Mouse (Mus musculus): ENCODE data around the gene Ppp2r5a.

GRCm38 (mm10) chr1:191414432-191414831, 11.4 kb upstream of the Ppp2r5a start:
- TF ChIP-seq POLR2A (IDR thresholded peaks at IDR 0.05; ENCODE audit: control insufficient read depth, extremely low read depth, insufficient read depth, low read length, poor library complexity) (no peak), CTCF (IDR thresholded peaks at IDR 0.05; ENCODE audit: borderline replicate concordance, control insufficient read depth, extremely low read depth, insufficient read depth, low read length, poor library complexity) (no peak)
